Mouse (Mus musculus) megakaryocyte, embryonic 14.5 days (primary cell): ENCODE measurements around the gene Afdn. TPM values are rescaled to one million over a fixed set of nuclear protein-coding genes. Genes with fewer than 3 reads are reported as not detected.
"Not testable (repeated sequence)": the region's sequence is repeated elsewhere in the genome, so short reads cannot be mapped to it uniquely, and the experiment has no call there.

Experiments used
- H3K27me3 ChIP-seq: replicated peaks from 2 replicates; pipeline ENCODE3; 2012; ENCODE audit warnings: inconsistent platforms
- H3K36me3 ChIP-seq: replicated peaks from 2 replicates; pipeline ENCODE3; 2012; ENCODE audit warnings: low read length, inconsistent platforms, mixed read lengths
- H3K4me1 ChIP-seq: 2 replicates; pipeline ENCODE4 v1.6.1; 2012; ENCODE audit warnings: inconsistent platforms
- H3K4me3 ChIP-seq: replicated peaks from 2 replicates; pipeline ENCODE3; 2012; ENCODE audit warnings: moderate library complexity, mild to moderate bottlenecking, inconsistent platforms
- H3K9me3 ChIP-seq: 2 replicates; pipeline ENCODE4 v1.6.1; 2012; ENCODE audit warnings: inconsistent platforms
- FLI1 ChIP-seq: IDR thresholded peaks from 2 replicates; pipeline ENCODE4 v1.6.1; 2012; ENCODE audit warnings: low read length, inconsistent platforms, mixed read lengths
- GATA1 ChIP-seq: IDR thresholded peaks from 3 replicates; pipeline ENCODE4 v1.6.1; 2012; ENCODE audit warnings: mixed read lengths, low read length, inconsistent platforms, borderline replicate concordance
- polyA plus RNA-seq: library from polyadenylated mRNA; stranded (reverse); fragments of >175 nt; gene quantifications from 2 replicates; pipeline ENCODE4 v1.2.3, GENCODE M21; 2012; ENCODE audit warnings: low replicate concordance; ENCODE audit not compliant: insufficient read depth

Afdn gene
- polyA plus RNA-seq, 1 experiment: 10.6 TPM

DNA sequence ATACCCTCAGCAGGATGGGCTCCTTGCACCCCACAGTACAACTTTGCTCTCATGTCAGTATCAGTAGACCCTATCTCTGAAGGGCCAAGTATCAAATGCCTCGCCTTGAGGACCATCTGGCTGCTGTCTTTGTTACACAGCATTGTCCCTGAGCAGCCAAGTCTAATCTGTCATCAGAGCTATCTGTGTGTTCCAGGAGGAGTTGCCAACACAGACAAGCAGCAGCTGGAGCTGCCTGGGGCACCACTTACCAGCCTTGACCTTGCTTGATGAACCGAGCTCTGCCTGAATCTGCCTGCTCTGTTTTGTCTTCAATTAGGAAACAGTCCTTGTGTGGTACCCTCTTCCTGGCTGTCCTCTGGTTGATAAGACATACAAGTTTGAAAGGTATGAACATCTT is 163.1 kb downstream of the Afdn start:
- no peak overlapping the region for H3K4me3 ChIP-seq
- H3K9me3 ChIP-seq: no peaks in the 10 kb centered on the region
- TF ChIP-seq FLI1 (no peak), GATA1 (no peak)
- H3K27me3 ChIP-seq: no peaks in the 10 kb centered on the region
- H3K4me1 ChIP-seq: no peaks in the 10 kb centered on the region
- no peaks in the 10 kb centered on the region for H3K36me3 ChIP-seq

DNA sequence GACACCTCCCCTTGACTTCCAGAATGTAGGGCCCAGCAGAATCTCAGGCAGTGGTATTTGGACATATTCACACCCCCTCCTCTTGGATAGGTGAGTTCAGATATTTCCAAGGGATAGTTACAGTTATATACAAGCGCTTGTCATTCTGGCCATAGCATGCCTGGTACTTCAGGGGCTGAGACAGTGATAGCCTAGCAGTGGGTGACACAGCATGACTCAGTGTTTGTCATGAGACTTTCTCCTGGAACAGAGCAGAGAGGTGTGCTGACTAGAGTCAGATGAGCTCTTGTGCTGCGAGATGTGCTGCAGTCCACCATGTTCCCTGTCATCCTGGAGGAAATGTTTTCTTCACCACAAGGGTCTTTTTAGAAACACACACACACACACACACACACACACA is 164.2 kb downstream of the Afdn start:
- TF ChIP-seq FLI1 (no peak), GATA1 (no peak)
- Histone ChIP-seq H3K36me3 (no peaks in the 10 kb centered on the region), H3K9me3 (no peaks in the 10 kb centered on the region), H3K4me3 (no peak overlapping the region), H3K27me3 (no peaks in the 10 kb centered on the region), H3K4me1 (no peaks in the 10 kb centered on the region)

DNA sequence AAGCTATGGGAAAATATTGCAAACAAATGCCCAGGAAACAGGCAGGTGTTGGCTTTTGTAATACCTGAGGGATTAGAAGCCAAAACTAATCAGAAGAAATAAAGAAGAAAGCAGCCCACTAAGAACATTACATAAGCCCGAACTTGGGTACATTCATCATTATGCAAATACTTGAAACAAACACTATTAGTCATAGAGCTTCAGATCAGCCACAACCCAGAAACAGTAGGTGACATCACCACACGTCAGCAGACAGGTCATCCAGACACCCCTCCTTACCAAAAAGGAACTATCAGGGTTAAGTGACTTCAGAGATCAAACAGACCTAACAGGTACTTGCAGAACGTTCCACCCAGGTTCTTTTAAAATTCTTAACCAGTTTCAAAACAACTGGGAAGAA is 165.6 kb downstream of the Afdn start:
- no peaks in the 10 kb centered on the region for H3K27me3 ChIP-seq
- no peaks in the 10 kb centered on the region for H3K9me3 ChIP-seq
- H3K4me1 ChIP-seq: no peaks in the 10 kb centered on the region
- TF ChIP-seq FLI1 (no peak), GATA1 (no peak)
- H3K4me3 ChIP-seq: no peak overlapping the region
- H3K36me3 ChIP-seq: no peaks in the 10 kb centered on the region

DNA sequence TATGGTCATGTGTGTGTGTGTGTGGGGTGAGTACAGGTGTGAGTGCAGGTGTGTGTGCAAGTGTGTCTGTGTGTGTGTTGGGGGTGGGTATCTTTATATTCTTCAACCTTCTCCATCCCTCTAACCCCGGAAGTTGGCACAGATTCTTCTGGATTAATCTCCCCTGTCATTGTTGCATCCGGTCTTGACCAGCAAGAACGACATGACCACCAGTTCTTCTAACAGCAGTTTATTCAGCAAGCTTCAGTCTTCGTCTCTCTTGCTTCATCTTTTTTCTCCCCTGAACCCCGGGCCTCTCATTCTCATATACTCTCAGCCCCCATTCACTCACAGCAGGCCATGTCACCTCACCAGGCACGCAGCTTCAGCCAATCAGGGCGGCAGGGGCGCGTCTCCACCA is 170.1 kb downstream of the Afdn start:
- Histone ChIP-seq H3K27me3 (no peaks in the 10 kb centered on the region), H3K9me3 (no peaks in the 10 kb centered on the region), H3K4me1 (no peaks in the 10 kb centered on the region), H3K4me3 (no peak overlapping the region), H3K36me3 (no peaks in the 10 kb centered on the region)
- TF ChIP-seq FLI1 (no peak), GATA1 (no peak)

DNA sequence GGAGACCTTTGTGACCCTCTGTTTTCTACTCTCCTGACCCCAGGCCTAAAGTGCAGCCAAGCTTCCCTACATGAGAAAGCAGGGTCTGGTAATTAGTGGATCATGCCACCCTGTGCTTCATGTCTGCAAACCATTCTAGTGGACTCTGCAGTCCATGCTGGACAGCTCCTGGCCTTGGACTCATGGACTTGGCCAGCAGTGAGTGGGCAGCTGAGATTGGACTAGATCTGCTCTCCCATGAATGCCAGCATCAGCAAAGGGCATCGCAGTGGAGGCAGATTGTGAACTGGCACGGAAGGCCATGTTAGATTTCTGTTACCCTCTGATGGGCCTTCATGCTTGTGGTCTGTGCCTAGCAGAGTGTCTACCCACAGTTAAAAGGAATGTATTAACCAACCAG is 175.0 kb downstream of the Afdn start:
- not testable (repeated sequence) for H3K9me3 ChIP-seq, H3K4me3 ChIP-seq, H3K4me1 ChIP-seq, H3K36me3 ChIP-seq, H3K27me3 ChIP-seq

DNA sequence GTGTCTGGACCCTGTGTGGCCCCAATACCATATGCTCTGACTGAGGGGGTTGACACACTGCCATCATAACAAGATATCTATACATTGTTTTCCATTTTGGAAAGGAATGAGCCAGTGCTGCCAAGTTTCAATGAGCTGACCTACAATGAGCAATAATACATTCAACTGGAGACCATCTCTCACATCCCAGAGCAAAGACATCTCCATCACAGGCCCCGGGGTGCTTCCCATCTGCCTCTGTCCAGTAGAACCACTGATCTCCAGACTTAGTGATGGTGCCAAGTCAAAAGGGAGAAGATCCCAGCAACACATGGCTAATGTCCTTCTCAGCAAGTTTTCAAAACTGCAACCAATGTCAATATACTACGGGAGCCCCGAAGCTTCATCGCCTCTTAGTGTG is 177.4 kb downstream of the Afdn start:
- H3K36me3 ChIP-seq: no peaks in the 10 kb centered on the region
- H3K9me3 ChIP-seq: no peaks in the 10 kb centered on the region
- no peaks in the 10 kb centered on the region for H3K4me1 ChIP-seq
- no peak for TF ChIP-seq FLI1
- TF ChIP-seq GATA1: no peak
- H3K4me3 ChIP-seq: no peak overlapping the region
- no peaks in the 10 kb centered on the region for H3K27me3 ChIP-seq

DNA sequence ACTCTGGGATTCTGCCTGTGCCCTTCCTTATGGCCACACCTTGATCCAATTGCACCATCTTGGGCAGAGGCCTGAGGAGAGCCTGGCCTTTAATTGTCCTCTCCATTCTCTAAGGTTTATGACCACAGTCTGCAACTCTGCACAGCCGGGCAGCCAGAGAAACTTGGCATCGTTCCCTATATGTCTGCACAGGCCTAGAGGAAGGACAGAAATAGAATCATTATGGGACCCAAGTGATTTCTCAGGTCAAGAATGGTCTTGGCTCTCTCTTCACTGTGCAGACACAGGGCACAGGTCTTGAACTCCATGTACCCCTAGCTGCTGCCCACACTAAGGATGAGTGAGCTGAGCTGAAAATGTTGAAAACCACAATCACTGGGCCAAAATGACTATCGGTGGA is 178.3 kb downstream of the Afdn start:
- TF ChIP-seq FLI1: no peak
- TF ChIP-seq GATA1: no peak
- Histone ChIP-seq H3K4me3 (no peak overlapping the region), H3K36me3 (no peaks in the 10 kb centered on the region), H3K4me1 (no peaks in the 10 kb centered on the region), H3K9me3 (no peaks in the 10 kb centered on the region), H3K27me3 (no peaks in the 10 kb centered on the region)

DNA sequence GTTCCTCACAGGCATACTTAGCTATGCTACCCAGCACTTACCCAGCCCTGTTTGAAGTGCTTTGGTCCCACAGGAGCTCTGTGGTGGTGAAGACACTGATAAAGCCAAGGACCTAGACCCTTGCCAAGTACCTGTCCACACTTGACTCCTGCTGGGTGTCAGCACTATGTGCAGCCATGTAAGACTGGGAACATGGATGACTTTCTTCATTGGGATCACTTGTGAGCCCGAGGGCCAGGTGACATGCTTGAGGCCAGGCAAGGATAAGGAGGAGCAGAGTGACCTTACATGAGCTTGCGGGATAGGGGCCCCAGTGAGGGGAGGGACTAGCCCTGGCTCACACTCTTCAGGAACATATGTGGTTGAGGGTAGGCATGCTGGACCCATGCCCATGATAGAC is 178.9 kb downstream of the Afdn start:
- not testable (repeated sequence) for H3K36me3 ChIP-seq, H3K4me3 ChIP-seq, H3K9me3 ChIP-seq, H3K27me3 ChIP-seq, H3K4me1 ChIP-seq

DNA sequence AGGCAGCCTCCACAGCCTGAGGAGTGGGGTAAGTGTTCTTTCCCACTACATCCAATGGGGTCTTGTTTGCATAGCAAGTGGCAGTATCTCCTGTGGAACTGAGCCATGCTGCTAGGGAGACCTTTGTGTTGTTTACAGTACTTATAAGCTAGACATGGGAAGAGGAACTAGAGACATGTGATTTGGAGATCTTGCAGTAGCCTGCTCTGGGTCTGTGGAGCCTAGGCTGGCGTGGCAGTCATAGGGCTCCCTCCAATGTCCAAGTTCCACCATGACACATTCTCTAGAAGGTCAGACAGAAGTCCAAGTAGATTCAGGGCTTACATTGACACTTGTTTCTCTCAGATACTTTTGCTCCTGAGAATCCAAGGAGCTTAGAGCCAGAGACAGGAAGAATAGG is 180.1 kb downstream of the Afdn start:
- H3K36me3 ChIP-seq: no peaks in the 10 kb centered on the region
- H3K4me3 ChIP-seq: no peak overlapping the region
- H3K4me1 ChIP-seq: no peaks in the 10 kb centered on the region
- no peak for TF ChIP-seq GATA1
- TF ChIP-seq FLI1: no peak
- no peaks in the 10 kb centered on the region for H3K27me3 ChIP-seq
- H3K9me3 ChIP-seq: no peaks in the 10 kb centered on the region

DNA sequence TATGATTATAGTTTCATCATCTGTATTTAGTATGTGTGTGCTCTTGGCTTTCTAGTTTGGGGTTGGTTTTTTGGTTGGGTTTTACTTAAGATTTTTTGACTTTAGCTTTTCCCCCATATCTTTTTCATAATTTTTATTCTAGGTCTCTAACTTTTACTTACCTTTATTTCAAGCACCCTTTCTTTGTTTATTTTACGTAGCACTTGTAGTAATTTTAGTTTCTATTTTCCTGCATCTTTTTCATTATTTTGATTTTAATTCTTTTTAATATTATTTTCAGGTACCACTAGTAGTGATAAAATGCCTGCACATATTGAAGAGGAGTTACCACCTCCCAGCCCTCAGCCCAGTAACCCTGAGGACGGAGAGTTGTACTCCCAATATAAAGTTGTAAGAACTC is 187.7 kb downstream of the Afdn start, which contains the start of gene Gm7168:
TSS of gene Gm7168 (plus strand) at position 301 of the 400 bp plus-strand sequence.
- not testable (repeated sequence) for H3K4me3 ChIP-seq, H3K36me3 ChIP-seq, H3K4me1 ChIP-seq, H3K27me3 ChIP-seq, H3K9me3 ChIP-seq

DNA sequence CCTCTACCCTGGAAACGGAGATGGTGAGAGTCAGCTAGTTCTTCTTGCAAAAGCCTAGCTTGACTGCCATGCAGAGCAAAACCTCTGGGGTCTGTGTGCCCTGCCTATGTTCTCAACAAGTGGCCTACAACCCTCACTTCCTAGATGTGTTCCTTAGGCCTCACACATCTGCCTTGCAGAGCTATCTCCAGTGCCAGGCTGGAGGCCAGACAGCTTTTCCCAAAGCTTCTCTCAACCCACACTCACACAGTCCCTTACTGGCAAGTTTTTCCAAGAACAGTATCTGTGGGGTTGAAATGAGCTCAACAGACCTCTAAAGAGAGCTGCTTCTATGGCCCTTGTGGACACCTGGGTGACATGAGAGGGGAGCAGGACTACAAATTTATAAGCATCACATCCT is 191.2 kb downstream of the Afdn start:
- not testable (repeated sequence) for H3K4me3 ChIP-seq, H3K9me3 ChIP-seq, H3K36me3 ChIP-seq, H3K4me1 ChIP-seq, H3K27me3 ChIP-seq

Other genes with a start within 250 kb of the Afdn start
- not detected in 2 replicates for gene Tcte2, start 1.3 kb downstream of the Afdn start, polyA plus RNA-seq
- not detected in 2 replicates for gene Gm7168, start 187.8 kb downstream of the Afdn start, polyA plus RNA-seq
- not detected in 2 replicates for gene Gm7356, start 243.2 kb downstream of the Afdn start, polyA plus RNA-seq